Mouse (Mus musculus): ENCODE results near the gene Abcc4. TPM values are rescaled to one million over a fixed set of nuclear protein-coding genes. Genes with fewer than 3 reads are reported as not detected.
"Not testable (repeated sequence)": the region's sequence is repeated elsewhere in the genome, so short reads cannot be mapped to it uniquely, and the experiment has no call there.

Gene Abcc4
- polyA plus RNA-seq, 1 experiment = 7.7 TPM

DNA sequence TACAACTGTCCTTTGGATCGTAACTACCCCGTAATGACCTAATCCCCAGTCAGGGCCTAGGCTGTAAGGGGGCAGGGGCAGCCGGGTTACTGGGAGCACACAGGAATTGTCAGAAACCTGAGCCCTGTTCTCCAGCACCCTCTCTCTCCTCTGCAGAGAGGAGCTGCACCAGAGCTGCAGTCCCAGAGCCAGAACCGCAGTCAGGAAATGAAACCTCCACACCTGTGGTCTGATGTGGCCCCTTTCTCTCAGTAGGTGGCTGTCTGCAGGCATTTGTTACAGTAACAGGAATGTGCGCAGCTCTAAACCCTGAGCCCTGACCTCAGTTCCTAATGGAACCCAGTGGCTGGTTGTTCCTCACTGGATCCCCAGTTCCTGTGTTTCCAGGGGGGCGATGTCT is 32.5 kb downstream of the Abcc4 start:
- Histone ChIP-seq H3K4me1 (ENCODE audit: control insufficient read depth, insufficient read depth, low read length) (peaks cover 7% of the 10 kb centered on the region), H3K27ac (ENCODE audit: control insufficient read depth, insufficient read depth, low read depth, low read length, poor library complexity) (0 out of 2 replicates have a peak overlapping the region, but pooled peaks have one; percentile 6), H3K4me3 (replicated peaks; ENCODE audit: control insufficient read depth, low read depth, low read length) (no peak overlapping the region)
- WGBS = 56% methylated on average over 6 of the region's 6 CpGs
- no peak for TF ChIP-seq POLR2A (IDR thresholded peaks at IDR 0.05; ENCODE audit: borderline replicate concordance, control insufficient read depth, low read depth, low read length)
- TF ChIP-seq CTCF (IDR thresholded peaks at IDR 0.05; ENCODE audit: control insufficient read depth, insufficient read depth, low read length) = no peak

GRCm38 (mm10) chr14:118672931-118673330 is 33.1 kb downstream of the Abcc4 start:
- H3K27ac ChIP-seq (ENCODE audit: control insufficient read depth, insufficient read depth, low read depth, low read length, poor library complexity) = not testable (repeated sequence)
- 91% methylated on average over 6 of the region's 6 CpGs for WGBS

DNA sequence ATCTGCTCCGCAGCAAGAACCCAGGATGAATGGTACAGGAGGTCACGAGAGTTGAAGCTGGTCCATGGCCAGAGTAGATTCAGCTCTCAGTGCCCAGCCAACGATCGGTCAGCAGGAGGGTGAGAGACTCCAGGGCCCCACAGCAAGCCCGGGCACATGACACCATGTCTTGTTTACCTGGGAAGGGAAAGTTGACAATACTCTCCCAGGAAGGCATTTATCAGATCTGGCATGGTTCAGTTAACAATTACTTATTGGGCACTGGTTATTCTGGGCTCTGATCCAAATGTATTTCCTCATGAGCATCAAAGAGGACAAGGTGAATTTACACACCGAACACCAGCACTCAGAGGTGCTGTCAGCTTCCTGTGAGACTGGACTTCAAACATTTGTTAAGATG is 38.5 kb downstream of the Abcc4 start:
- no peak overlapping the region for H3K27ac ChIP-seq (ENCODE audit: control insufficient read depth, insufficient read depth, low read depth, low read length, poor library complexity)
- H3K4me3 ChIP-seq (replicated peaks; ENCODE audit: control insufficient read depth, low read depth, low read length) = no peak overlapping the region
- peaks cover 5% of the 10 kb centered on the region; the same call in 1 of the 2 replicates for H3K4me1 ChIP-seq (ENCODE audit: control insufficient read depth, insufficient read depth, low read length)
- 81% methylated on average over 6 of the region's 6 CpGs for WGBS
- no peak for TF ChIP-seq POLR2A (IDR thresholded peaks at IDR 0.05; ENCODE audit: borderline replicate concordance, control insufficient read depth, low read depth, low read length)
- TF ChIP-seq CTCF (IDR thresholded peaks at IDR 0.05; ENCODE audit: control insufficient read depth, insufficient read depth, low read length) = no peak

More at GRCm38 (mm10) chr14:118672931-118673330, 33.1 kb downstream of the Abcc4 start:
- H3K4me1 ChIP-seq (ENCODE audit: control insufficient read depth, insufficient read depth, low read length); H3K4me3 ChIP-seq (replicated peaks; ENCODE audit: control insufficient read depth, low read depth, low read length): not testable (repeated sequence)

DNA sequence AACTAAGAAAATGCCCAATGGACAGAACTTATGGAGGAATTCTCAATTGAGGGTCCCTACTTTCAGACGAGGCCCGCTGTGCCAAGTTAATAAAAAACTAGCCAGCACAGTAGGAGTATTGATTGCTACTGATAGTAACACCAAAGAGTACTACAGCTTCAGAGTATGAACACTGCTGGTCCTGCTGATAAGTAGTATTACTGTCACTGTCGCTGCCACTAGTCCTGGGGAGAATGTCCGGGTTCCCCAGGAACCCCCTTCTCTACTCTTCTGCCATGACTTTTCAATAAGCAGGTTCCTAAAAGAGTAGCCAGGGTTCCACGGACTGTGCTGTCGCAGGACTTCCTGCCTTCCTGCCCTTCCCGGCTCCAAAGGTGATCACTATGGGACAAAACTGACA is 41.4 kb downstream of the Abcc4 start:
- H3K27ac ChIP-seq (ENCODE audit: control insufficient read depth, insufficient read depth, low read depth, low read length, poor library complexity) = no peak overlapping the region
- TF ChIP-seq CTCF (IDR thresholded peaks at IDR 0.05; ENCODE audit: control insufficient read depth, insufficient read depth, low read length) (no peak), POLR2A (IDR thresholded peaks at IDR 0.05; ENCODE audit: borderline replicate concordance, control insufficient read depth, low read depth, low read length) (no peak)
- 48% methylated on average over 7 of the region's 7 CpGs for WGBS
- H3K4me1 ChIP-seq (ENCODE audit: control insufficient read depth, insufficient read depth, low read length) = peaks cover 5% of the 10 kb centered on the region; the same call in 1 of the 2 replicates
- no peak overlapping the region for H3K4me3 ChIP-seq (replicated peaks; ENCODE audit: control insufficient read depth, low read depth, low read length)

GRCm38 (mm10) chr14:118662625-118663276 is 43.3 kb downstream of the Abcc4 start:
- Histone ChIP-seq H3K4me1 (ENCODE audit: control insufficient read depth, insufficient read depth, low read length) (peaks cover 8% of the 10 kb centered on the region; the same call in 1 of the 2 replicates), H3K27ac (ENCODE audit: control insufficient read depth, insufficient read depth, low read depth, low read length, poor library complexity) (peak overlapping the region; percentile 81), H3K4me3 (replicated peaks; ENCODE audit: control insufficient read depth, low read depth, low read length) (peak overlapping the region; percentile 64)
- TF ChIP-seq CTCF (IDR thresholded peaks at IDR 0.05; ENCODE audit: control insufficient read depth, insufficient read depth, low read length) (no peak), POLR2A (IDR thresholded peaks at IDR 0.05; ENCODE audit: borderline replicate concordance, control insufficient read depth, low read depth, low read length) (no peak)
- 44% methylated on average over 18 of the region's 18 CpGs for WGBS

- 58% methylated on average over 10 of the region's 10 CpGs for WGBS
- peak overlapping the region; percentile 81 for H3K27ac ChIP-seq (ENCODE audit: control insufficient read depth, insufficient read depth, low read depth, low read length, poor library complexity)
- peaks cover 8% of the 10 kb centered on the region; the same call in 1 of the 2 replicates for H3K4me1 ChIP-seq (ENCODE audit: control insufficient read depth, insufficient read depth, low read length)
- H3K4me3 ChIP-seq (replicated peaks; ENCODE audit: control insufficient read depth, low read depth, low read length) = peak overlapping the region; percentile 42
- TF ChIP-seq POLR2A (IDR thresholded peaks at IDR 0.05; ENCODE audit: borderline replicate concordance, control insufficient read depth, low read depth, low read length) (no peak), CTCF (IDR thresholded peaks at IDR 0.05; ENCODE audit: control insufficient read depth, insufficient read depth, low read length) (no peak)
These were observed 43.9 kb downstream of the Abcc4 start for GRCm38 (mm10) chr14:118662124-118662523.

DNA sequence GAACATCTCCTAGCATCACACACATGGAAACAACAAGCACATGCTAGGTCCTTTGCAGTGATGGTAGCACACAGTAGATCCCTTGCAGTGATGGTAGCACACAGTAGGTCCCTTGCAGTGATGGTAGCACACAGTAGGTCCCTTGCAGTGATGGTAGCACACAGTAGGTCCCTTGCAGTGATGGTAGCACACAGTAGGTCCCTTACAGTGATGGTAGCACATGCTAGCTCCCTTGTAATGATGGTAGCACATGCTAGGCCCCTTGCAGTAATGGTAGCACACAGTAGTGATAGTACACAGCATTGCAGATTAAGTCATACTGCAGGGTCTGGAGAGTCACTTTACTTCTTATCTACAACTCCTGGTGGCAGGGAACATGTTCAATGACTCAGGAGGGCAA is 46.8 kb downstream of the Abcc4 start:
- Histone ChIP-seq H3K4me3 (replicated peaks; ENCODE audit: control insufficient read depth, low read depth, low read length) (no peak overlapping the region), H3K4me1 (ENCODE audit: control insufficient read depth, insufficient read depth, low read length) (peaks cover 7% of the 10 kb centered on the region; the same call in 1 of the 2 replicates), H3K27ac (ENCODE audit: control insufficient read depth, insufficient read depth, low read depth, low read length, poor library complexity) (no peak overlapping the region)
- TF ChIP-seq POLR2A (IDR thresholded peaks at IDR 0.05; ENCODE audit: borderline replicate concordance, control insufficient read depth, low read depth, low read length) (no peak), CTCF (IDR thresholded peaks at IDR 0.05; ENCODE audit: control insufficient read depth, insufficient read depth, low read length) (no peak)

GRCm38 (mm10) chr14:118658328-118658692 is 47.7 kb downstream of the Abcc4 start:
- no peak overlapping the region for H3K27ac ChIP-seq (ENCODE audit: control insufficient read depth, insufficient read depth, low read depth, low read length, poor library complexity)
- no peak overlapping the region for H3K4me3 ChIP-seq (replicated peaks; ENCODE audit: control insufficient read depth, low read depth, low read length)
- H3K4me1 ChIP-seq (ENCODE audit: control insufficient read depth, insufficient read depth, low read length) = peaks cover 5% of the 10 kb centered on the region; the same call in 1 of the 2 replicates

More at GRCm38 (mm10) chr14:118658328-118658692, 47.7 kb downstream of the Abcc4 start:
- no peak for TF ChIP-seq CTCF (IDR thresholded peaks at IDR 0.05; ENCODE audit: control insufficient read depth, insufficient read depth, low read length)
- no peak for TF ChIP-seq POLR2A (IDR thresholded peaks at IDR 0.05; ENCODE audit: borderline replicate concordance, control insufficient read depth, low read depth, low read length)
- WGBS = 29% methylated on average over 8 of the region's 8 CpGs
